In genomic region chr5:48327652-48328051, GRCm38 (mm10) we compare ENCODE assay signal across 8 mouse cellular contexts. TPM values are rescaled to one million over a fixed set of nuclear protein-coding genes. Genes with fewer than 3 reads are reported as not detected.
DNase-seq lines count a peak whose midpoint lies in the region; ATAC-seq and TF ChIP-seq lines count a peak whose summit lies in the region.

TSS of gene 5730480H06Rik (plus strand) at chr5:48327952.

- H3K9ac ChIP-seq in hindbrain, postnatal 0 days (replicated peaks; ENCODE audit: low read length) = no peak within 1 kb of the TSS
- no peak within 1 kb of the TSS for H3K9ac ChIP-seq in forebrain, postnatal 0 days
- H3K9ac ChIP-seq in limb, embryonic 14.5 days (ENCODE audit: low read depth, low read length, severe bottlenecking) = no peak within 1 kb of the TSS

- no peaks in the 10 kb centered on the region for H3K9me3 ChIP-seq in hindbrain, embryonic 10.5 days
- H3K9me3 ChIP-seq in hindbrain, postnatal 0 days (ENCODE audit: low read length) = no peaks in the 10 kb centered on the region
- no peaks in the 10 kb centered on the region for H3K9me3 ChIP-seq in forebrain, postnatal 0 days (ENCODE audit: low read length)
- H3K9me3 ChIP-seq in limb, embryonic 14.5 days (ENCODE audit: control insufficient read depth, low read length) = no peaks in the 10 kb centered on the region

- WGBS in hindbrain, embryonic 10.5 days = 92% methylated on average over 8 of the region's 8 CpGs
- 95% methylated on average over 8 of the region's 8 CpGs for WGBS in hindbrain, postnatal 0 days
- WGBS in forebrain, postnatal 0 days = 97% methylated on average over 8 of the region's 8 CpGs
- 93% methylated on average over 8 of the region's 8 CpGs for WGBS in limb, embryonic 14.5 days
- 93% methylated on average over 8 of the region's 8 CpGs for WGBS in kidney, adult 2 months

- H3K4me3 ChIP-seq in hindbrain, embryonic 10.5 days = no peak within 1 kb of the TSS
- H3K4me3 ChIP-seq in hindbrain, postnatal 0 days (ENCODE audit: low read length) = no peak within 1 kb of the TSS
- H3K4me3 ChIP-seq in forebrain, postnatal 0 days (ENCODE audit: low read depth, low read length) = no peak within 1 kb of the TSS
- no peak within 1 kb of the TSS for H3K4me3 ChIP-seq in limb, embryonic 14.5 days (replicated peaks; ENCODE audit: low read length)
- no peak within 1 kb of the TSS for H3K4me3 ChIP-seq in kidney, adult 2 months (ENCODE audit: insufficient read depth, low read depth, low read length)

- no peak within 1 kb of the TSS for H3K27ac ChIP-seq in hindbrain, embryonic 10.5 days
- H3K27ac ChIP-seq in hindbrain, postnatal 0 days = no peak within 1 kb of the TSS
- no peak within 1 kb of the TSS for H3K27ac ChIP-seq in forebrain, postnatal 0 days (ENCODE audit: low read depth, low read length)
- no peak within 1 kb of the TSS for H3K27ac ChIP-seq in limb, embryonic 14.5 days (replicated peaks; ENCODE audit: low read depth, low read length)
- no peak within 1 kb of the TSS for H3K27ac ChIP-seq in kidney, adult 2 months (ENCODE audit: insufficient read depth, low read depth, low read length)

- no peak for TF ChIP-seq POLR2A in limb, embryonic 14.5 days (IDR thresholded peaks at IDR 0.05; ENCODE audit: borderline replicate concordance, extremely low read depth, insufficient read depth, insufficient read length)
- no peak for TF ChIP-seq POLR2A in kidney, adult 2 months (IDR thresholded peaks at IDR 0.05; ENCODE audit: low read depth, low read length)

- no peak for ATAC-seq in hindbrain, postnatal 0 days
- ATAC-seq in forebrain, postnatal 0 days = no peak
- ATAC-seq in limb, embryonic 14.5 days (ENCODE audit: low FRiP score, low read depth) = no peak

- peaks cover 44% of the 10 kb centered on the region for H3K27me3 ChIP-seq in hindbrain, embryonic 10.5 days (ENCODE audit: insufficient read depth, poor library complexity, severe bottlenecking)
- no peaks in the 10 kb centered on the region for H3K27me3 ChIP-seq in hindbrain, postnatal 0 days (ENCODE audit: insufficient read depth, low read length)
- no peaks in the 10 kb centered on the region for H3K27me3 ChIP-seq in forebrain, postnatal 0 days (ENCODE audit: insufficient read depth, low read length)
- H3K27me3 ChIP-seq in limb, embryonic 14.5 days (ENCODE audit: control insufficient read depth, insufficient read depth, low read length) = no peaks in the 10 kb centered on the region
- no peaks in the 10 kb centered on the region for H3K27me3 ChIP-seq in kidney, adult 2 months (replicated peaks; ENCODE audit: control insufficient read depth, insufficient read depth, low read length)

- no peak within 1 kb of the TSS for H3K4me2 ChIP-seq in hindbrain, postnatal 0 days (ENCODE audit: low read depth, low read length)
- H3K4me2 ChIP-seq in forebrain, postnatal 0 days (ENCODE audit: low read depth) = no peak within 1 kb of the TSS
- no peak within 1 kb of the TSS for H3K4me2 ChIP-seq in limb, embryonic 14.5 days (replicated peaks; ENCODE audit: low read depth, low read length, severe bottlenecking)

- no peaks in the 10 kb centered on the region for H3K36me3 ChIP-seq in hindbrain, embryonic 10.5 days
- H3K36me3 ChIP-seq in hindbrain, postnatal 0 days (ENCODE audit: insufficient read depth, low read length) = no peaks in the 10 kb centered on the region
- no peaks in the 10 kb centered on the region for H3K36me3 ChIP-seq in forebrain, postnatal 0 days (ENCODE audit: insufficient read depth)
- H3K36me3 ChIP-seq in limb, embryonic 14.5 days (ENCODE audit: control insufficient read depth, insufficient read depth, low read length) = no peaks in the 10 kb centered on the region
- H3K36me3 ChIP-seq in kidney, adult 2 months (ENCODE audit: control insufficient read depth, insufficient read depth, low read length) = no peaks in the 10 kb centered on the region

- DNase-seq in hindbrain, embryonic 10.5 days (ENCODE audit: low spot score) = no peak
- DNase-seq in hindbrain, postnatal 0 days (ENCODE audit: low spot score) = no peak
- no peak for DNase-seq in adrenal gland, postnatal 14 days
- no peak for DNase-seq in forebrain, postnatal 0 days
- no peak for DNase-seq in limb, embryonic 14.5 days (ENCODE audit: low spot score)
- no peak for DNase-seq in kidney, adult 2 months
- DNase-seq in right cerebral cortex, postnatal 14 days = no peak
- no peak for DNase-seq in embryo, embryonic 11 days

- no peaks in the 10 kb centered on the region for H3K4me1 ChIP-seq in hindbrain, embryonic 10.5 days (replicated peaks)
- H3K4me1 ChIP-seq in hindbrain, postnatal 0 days (ENCODE audit: insufficient read depth, low read length) = no peaks in the 10 kb centered on the region
- no peaks in the 10 kb centered on the region for H3K4me1 ChIP-seq in forebrain, postnatal 0 days (ENCODE audit: insufficient read depth)
- H3K4me1 ChIP-seq in limb, embryonic 14.5 days (ENCODE audit: control insufficient read depth, insufficient read depth, low read length) = no peaks in the 10 kb centered on the region
- no peaks in the 10 kb centered on the region for H3K4me1 ChIP-seq in kidney, adult 2 months (ENCODE audit: control insufficient read depth, insufficient read depth, low read length)

- TF ChIP-seq CTCF in hindbrain, postnatal 0 days (IDR thresholded peaks at IDR 0.05; ENCODE audit: low read depth) = no peak
- no peak for TF ChIP-seq CTCF in forebrain, postnatal 0 days (IDR thresholded peaks at IDR 0.05; ENCODE audit: low read depth)
- no peak for TF ChIP-seq CTCF in kidney, adult 2 months (conservative IDR thresholded peaks at IDR 0.05; ENCODE audit: insufficient read depth, insufficient read length, low read depth, low read length)

RNA-seq across cellular contexts. Expression of gene 5730480H06Rik, which starts in this region (rescaled TPM):
- 25.1 TPM in 2 replicates for polyA plus RNA-seq in hindbrain, embryonic 10.5 days (2016; fragmentation: Nextera tagmentation; extraction: Ambion mirVana)
- total RNA-seq in hindbrain, postnatal 0 days (2014; rRNA removed) = 8.4 and 12.4 TPM in 2 replicates
- polyA plus RNA-seq in hindbrain, postnatal 0 days (2015; fragmentation: Nextera tagmentation; extraction: Ambion mirVana) = 14.8 and 15.0 TPM in 2 replicates
- total RNA-seq in adrenal gland, postnatal 14 days (2021) = 14.2 and 16.2 TPM in 2 replicates
- 10.4 and 13.9 TPM in 2 replicates for total RNA-seq in forebrain, postnatal 0 days (2014; rRNA removed)
- 11.9 and 17.1 TPM in 2 replicates for polyA plus RNA-seq in forebrain, postnatal 0 days (2015; fragmentation: Nextera tagmentation; extraction: Ambion mirVana)
- polyA plus RNA-seq in limb, embryonic 14.5 days (2012; rRNA removed) = 27.1 and 28.4 TPM in 2 replicates
- polyA plus RNA-seq in limb, embryonic 14.5 days (2014; fragmentation: Nextera tagmentation; extraction: Ambion mirVana) = 24.1 and 25.6 TPM in 2 replicates
- polyA plus RNA-seq in kidney, adult 2 months (2012; rRNA removed) = 6.3 and 6.8 TPM in 2 replicates
